Mouse (Mus musculus): ENCODE data around the gene Gm28891. TPM values are rescaled to one million over a fixed set of nuclear protein-coding genes. Genes with fewer than 3 reads are reported as not detected.
"Not testable (repeated sequence)": the region's sequence is repeated elsewhere in the genome, so short reads cannot be mapped to it uniquely, and the experiment has no call there.

Gene Gm28891
- total RNA-seq (2021) (not detected), polyA plus RNA-seq (2012; rRNA removed) (not detected in 2 replicates)
- long read RNA-seq, result 0 reads

GRCm38 (mm10) chrY:60240902-60241301 is at the start of gene Gm28891:
Gene Gm28891 (plus strand): TSS chrY:60241202.
- no CpG with 5 or more reads among the region's 8 CpGs for WGBS
- H3K79me2 ChIP-seq (replicated peaks; ENCODE audit: control insufficient read depth, insufficient read depth, low read length); H3K27me3 ChIP-seq (ENCODE audit: control insufficient read depth, insufficient read depth, low read length); H3K27ac ChIP-seq; H3K9ac ChIP-seq (ENCODE audit: low read depth, low read length); H3K4me1 ChIP-seq (ENCODE audit: control insufficient read depth, insufficient read depth, low read length); intact Hi-C loops (cut with DNase I); DNase-seq; H3K36me3 ChIP-seq (ENCODE audit: control insufficient read depth, insufficient read depth, low read length); H3K4me3 ChIP-seq: not testable (repeated sequence)
